Mouse (Mus musculus): Measurements from ENCODE around the gene Hilpda. TPM values are rescaled to one million over a fixed set of nuclear protein-coding genes. Genes with fewer than 3 reads are reported as not detected.

The Hilpda gene
- 37.5 TPM for polyA plus RNA-seq (2017; shearing (Covaris generic))

GRCm38 (mm10) chr6:29272312-29273072, at the start of gene Hilpda:
TSS of gene Hilpda (plus strand) at chr6:29272488.

GRCm38 (mm10) chr6:29279293-29279692, 7.0 kb downstream of the Hilpda start, which contains the start of gene Fam71f2:
TSS of gene Fam71f2 (plus strand) at chr6:29279593.

GRCm38 (mm10) chr6:29318879-29319278, 46.6 kb downstream of the Hilpda start, which contains the start of gene Fam71f1:
TSS of gene Fam71f1 (plus strand) at chr6:29319140.

Other genes with a start within 250 kb of the Hilpda start
- gene Lep, start 212.3 kb upstream of the Hilpda start, polyA plus RNA-seq (2017; shearing (Covaris generic)): not detected
- gene Rbm28, start 107.5 kb upstream of the Hilpda start, polyA plus RNA-seq (2017; shearing (Covaris generic)): 84.1 TPM
- gene Prrt4, start 92.9 kb upstream of the Hilpda start, polyA plus RNA-seq (2017; shearing (Covaris generic)): not detected
- 62.8 TPM for gene Impdh1, start 56.1 kb upstream of the Hilpda start, polyA plus RNA-seq (2017; shearing (Covaris generic))
- gene Fam71f2, start 7.1 kb downstream of the Hilpda start, polyA plus RNA-seq (2017; shearing (Covaris generic)): 0.88 TPM
- not detected for gene Fam71f1, start 46.7 kb downstream of the Hilpda start, polyA plus RNA-seq (2017; shearing (Covaris generic))
- 113 TPM for gene Calu, start 75.6 kb downstream of the Hilpda start, polyA plus RNA-seq (2017; shearing (Covaris generic))
- 0.18 TPM for gene Opn1sw, start 116.0 kb downstream of the Hilpda start, polyA plus RNA-seq (2017; shearing (Covaris generic))
- 0.32 TPM for gene Ccdc136, start 123.8 kb downstream of the Hilpda start, polyA plus RNA-seq (2017; shearing (Covaris generic))
- not detected for gene Flnc, start 160.8 kb downstream of the Hilpda start, polyA plus RNA-seq (2017; shearing (Covaris generic))
- 393 TPM for gene Atp6v1f, start 195.2 kb downstream of the Hilpda start, polyA plus RNA-seq (2017; shearing (Covaris generic))
- 0.42 TPM for gene Atp6v1fnb, start 198.9 kb downstream of the Hilpda start, polyA plus RNA-seq (2017; shearing (Covaris generic))
- gene Kcp, start 235.5 kb downstream of the Hilpda start, polyA plus RNA-seq (2017; shearing (Covaris generic)): not detected